Mouse (Mus musculus) bone marrow, adult 2 months (tissue): ENCODE data around the gene Arf1.

Experiments
- CTCF ChIP-seq: fragments of 200-500 bp; IDR thresholded peaks from 2 replicates; pipeline ENCODE4 v1.5.1; 2011; ENCODE audit warnings: low read length, control low read depth; ENCODE audit not compliant: control insufficient read depth, insufficient read depth
- POLR2A ChIP-seq: fragments of 200-500 bp; IDR thresholded peaks from 2 replicates; pipeline ENCODE4 v1.6.1; 2011; ENCODE audit warnings: low read depth, mild to moderate bottlenecking, control low read depth, low read length, borderline replicate concordance; ENCODE audit not compliant: control insufficient read depth

DNA sequence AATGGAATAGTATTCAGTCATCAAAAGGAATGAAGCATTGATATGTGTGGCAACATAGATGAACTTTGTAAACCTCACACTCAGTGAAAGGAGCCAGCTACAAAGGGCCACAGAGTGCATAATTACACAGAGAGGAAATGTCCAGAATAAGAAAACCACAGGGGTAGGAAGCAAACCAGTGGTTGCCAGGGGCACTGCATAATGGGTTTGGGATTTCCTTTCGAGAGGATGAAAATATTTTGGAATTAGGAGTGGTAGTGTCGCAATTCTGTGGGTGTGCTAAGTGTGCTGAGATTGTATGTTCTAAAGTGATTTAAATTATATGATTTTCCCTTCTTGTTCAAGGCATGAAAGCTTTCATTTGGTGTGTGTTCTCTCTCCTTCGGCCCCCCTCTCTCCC, 46.1 kb upstream of the Arf1 start:
- no peak for TF ChIP-seq POLR2A
- no peak for TF ChIP-seq CTCF
